ENCODE assay signal across 7 mouse cellular contexts in the genomic region with DNA sequence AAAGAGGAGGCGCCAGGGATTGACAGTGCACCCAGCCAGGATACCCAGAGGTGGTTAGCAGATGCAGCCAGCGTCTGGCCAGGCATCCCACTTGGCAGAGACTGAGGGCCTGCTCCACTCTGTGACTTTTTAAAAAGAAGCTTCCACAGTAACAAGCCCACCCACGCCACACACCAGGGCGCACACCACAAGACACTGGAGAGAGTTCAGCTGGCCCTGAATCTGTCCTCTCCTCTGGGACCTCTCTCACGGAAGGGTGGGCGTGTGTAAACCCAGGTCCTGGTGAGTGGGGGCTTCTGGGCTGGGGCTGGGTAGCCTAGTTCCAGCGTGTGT. TPM values are rescaled to one million over a fixed set of nuclear protein-coding genes. Genes with fewer than 3 reads are reported as not detected.
A peak's percentile ranks its signal among the peaks of the same experiment; 100 is the strongest.
DNase-seq lines count a peak whose midpoint lies in the region; ATAC-seq lines count a peak whose summit lies in the region.

No protein-coding gene starts in this region.

- peak overlapping the region; percentile 69 for H3K9ac ChIP-seq in forebrain, embryonic 14.5 days (ENCODE audit: low read length)
- peak overlapping the region; percentile 72 for H3K9ac ChIP-seq in liver, embryonic 11.5 days (ENCODE audit: low read depth, low read length)
- H3K9ac ChIP-seq in stomach, embryonic 14.5 days (replicated peaks; ENCODE audit: low read depth, low read length) = peak overlapping the region; percentile 89

- no peaks in the 10 kb centered on the region for H3K9me3 ChIP-seq in megakaryocyte, embryonic 14.5 days
- H3K9me3 ChIP-seq in forebrain, embryonic 14.5 days (replicated peaks; ENCODE audit: control insufficient read depth, low read length) = no peaks in the 10 kb centered on the region
- no peaks in the 10 kb centered on the region for H3K9me3 ChIP-seq in liver, embryonic 11.5 days (ENCODE audit: control insufficient read depth, low read length)
- H3K9me3 ChIP-seq in stomach, embryonic 14.5 days (ENCODE audit: control insufficient read depth, low read depth, low read length) = no peaks in the 10 kb centered on the region

- peak overlapping the region; percentile 62 for H3K4me2 ChIP-seq in forebrain, embryonic 14.5 days (ENCODE audit: low read length)
- peak overlapping the region; percentile 77 for H3K4me2 ChIP-seq in liver, embryonic 11.5 days
- peak overlapping the region; percentile 74 for H3K4me2 ChIP-seq in stomach, embryonic 14.5 days (replicated peaks; ENCODE audit: low read depth, low read length)

- peak overlapping the region; percentile 92 for H3K4me3 ChIP-seq in megakaryocyte, embryonic 14.5 days (replicated peaks)
- peak overlapping the region; percentile 25; the same call in 1 of the 2 replicates for H3K4me3 ChIP-seq in forebrain, embryonic 14.5 days (ENCODE audit: low read depth, low read length)
- peak overlapping the region; percentile 60 for H3K4me3 ChIP-seq in liver, embryonic 11.5 days (ENCODE audit: low read depth, low read length)
- peak overlapping the region; percentile 60 for H3K4me3 ChIP-seq in stomach, embryonic 14.5 days (ENCODE audit: low read depth, low read length)

- peaks cover 50% of the 10 kb centered on the region for H3K27me3 ChIP-seq in megakaryocyte, embryonic 14.5 days (replicated peaks)
- no peaks in the 10 kb centered on the region; the same call in none of the 2 replicates for H3K27me3 ChIP-seq in forebrain, embryonic 14.5 days (replicated peaks; ENCODE audit: control insufficient read depth, insufficient read depth, low read length)
- H3K27me3 ChIP-seq in liver, embryonic 11.5 days (replicated peaks; ENCODE audit: control insufficient read depth, insufficient read depth, low read length) = no peaks in the 10 kb centered on the region
- no peaks in the 10 kb centered on the region for H3K27me3 ChIP-seq in stomach, embryonic 14.5 days (ENCODE audit: control insufficient read depth, insufficient read depth, low read length)

- no peak for DNase-seq in forebrain, embryonic 14.5 days (ENCODE audit: low spot score)
- no peak for DNase-seq in liver, embryonic 11.5 days (ENCODE audit: low spot score)
- no peak for DNase-seq in cerebellum, postnatal 10 days
- no peak for DNase-seq in Muller cell, postnatal 12 days (ENCODE audit: inconsistent ontology term)

- ATAC-seq in megakaryocyte, adult 5-6 weeks (ENCODE audit: poor library complexity, severe bottlenecking) = no peak
- ATAC-seq in forebrain, embryonic 14.5 days = peak; percentile 25; the same call in 1 of the 2 replicates
- ATAC-seq in liver, embryonic 11.5 days (replicated peaks; ENCODE audit: low FRiP score) = peak; percentile 21
- ATAC-seq in stomach, embryonic 14.5 days (ENCODE audit: insufficient number of reproducible peaks, insufficient read depth, low FRiP score, low read depth) = no peak

- H3K27ac ChIP-seq in forebrain, embryonic 14.5 days (ENCODE audit: low read depth, low read length) = no peak overlapping the region
- peak overlapping the region; percentile 62; the same call in 1 of the 2 replicates for H3K27ac ChIP-seq in liver, embryonic 11.5 days (ENCODE audit: low read depth, low read length)
- peak overlapping the region; percentile 83; the same call in 1 of the 2 replicates for H3K27ac ChIP-seq in stomach, embryonic 14.5 days (ENCODE audit: low read length)

- H3K4me1 ChIP-seq in megakaryocyte, embryonic 14.5 days = peaks cover 27% of the 10 kb centered on the region
- H3K4me1 ChIP-seq in forebrain, embryonic 14.5 days (ENCODE audit: control insufficient read depth, insufficient read depth, low read length) = peaks cover 7% of the 10 kb centered on the region
- H3K4me1 ChIP-seq in liver, embryonic 11.5 days (replicated peaks; ENCODE audit: control insufficient read depth, insufficient read depth, low read length) = peaks cover 15% of the 10 kb centered on the region
- H3K4me1 ChIP-seq in stomach, embryonic 14.5 days (ENCODE audit: control insufficient read depth, insufficient read depth, low read length) = peaks cover 24% of the 10 kb centered on the region; the same call in 1 of the 2 replicates

- peaks cover 29% of the 10 kb centered on the region for H3K36me3 ChIP-seq in megakaryocyte, embryonic 14.5 days (replicated peaks; ENCODE audit: low read length)
- no peaks in the 10 kb centered on the region for H3K36me3 ChIP-seq in forebrain, embryonic 14.5 days (ENCODE audit: control insufficient read depth, insufficient read depth, low read length)
- no peaks in the 10 kb centered on the region; the same call in 1 of the 2 replicates for H3K36me3 ChIP-seq in liver, embryonic 11.5 days (ENCODE audit: control insufficient read depth, insufficient read depth, low read length)
- peaks cover 9% of the 10 kb centered on the region; the same call in 1 of the 2 replicates for H3K36me3 ChIP-seq in stomach, embryonic 14.5 days (ENCODE audit: control insufficient read depth, insufficient read depth, low read length)

- WGBS in forebrain, embryonic 14.5 days = 59% methylated on average over 7 of the region's 7 CpGs
- WGBS in liver, embryonic 11.5 days = 58% methylated on average over 7 of the region's 7 CpGs
- WGBS in stomach, embryonic 14.5 days = 54% methylated on average over 7 of the region's 7 CpGs

RNA-seq across cellular contexts. Expression of gene Ltbr, which starts 0.5 kb away (rescaled TPM):
- polyA plus RNA-seq in megakaryocyte, embryonic 14.5 days (2012; ENCODE audit: insufficient read depth, low replicate concordance) = 41.9 and 48.8 TPM in 2 replicates
- 30.0 and 30.6 TPM in 2 replicates for total RNA-seq in megakaryocyte, adult 5-6 weeks (2015)
- total RNA-seq in megakaryocyte, adult 5-6 weeks (2017) = 57.1 and 59.9 TPM in 2 replicates
- polyA plus RNA-seq in forebrain, embryonic 14.5 days (2014; fragmentation: Nextera tagmentation; extraction: Ambion mirVana) = 10.8 and 12.9 TPM in 2 replicates
- 30.1 and 34.7 TPM in 2 replicates for polyA plus RNA-seq in liver, embryonic 11.5 days (2014; fragmentation: Nextera tagmentation; extraction: Ambion mirVana)
- 55.1 and 62.6 TPM in 2 replicates for polyA plus RNA-seq in stomach, embryonic 14.5 days (2014; fragmentation: Nextera tagmentation; extraction: Ambion mirVana)

RNA-seq across cellular contexts. Expression of gene Scnn1a, which starts 6.3 kb away (rescaled TPM):
- 0.39 TPM in 1 of 2 replicates, not detected in the other for polyA plus RNA-seq in megakaryocyte, embryonic 14.5 days (2012; ENCODE audit: insufficient read depth, low replicate concordance)
- 9.0 and 9.5 TPM in 2 replicates for total RNA-seq in megakaryocyte, adult 5-6 weeks (2015)
- 0.99 and 1.6 TPM in 2 replicates for total RNA-seq in megakaryocyte, adult 5-6 weeks (2017)
- 0.29 and 0.37 TPM in 2 replicates for polyA plus RNA-seq in forebrain, embryonic 14.5 days (2014; fragmentation: Nextera tagmentation; extraction: Ambion mirVana)
- polyA plus RNA-seq in liver, embryonic 11.5 days (2014; fragmentation: Nextera tagmentation; extraction: Ambion mirVana) = 0.55 and 0.74 TPM in 2 replicates
- polyA plus RNA-seq in stomach, embryonic 14.5 days (2014; fragmentation: Nextera tagmentation; extraction: Ambion mirVana) = 1.3 and 2.6 TPM in 2 replicates

RNA-seq across cellular contexts. Expression of gene Tuba3a, which starts 28.4 kb away (rescaled TPM):
- polyA plus RNA-seq in megakaryocyte, embryonic 14.5 days (2012; ENCODE audit: insufficient read depth, low replicate concordance) = not detected in 2 replicates
- total RNA-seq in megakaryocyte, adult 5-6 weeks (2015) = not detected in 2 replicates
- total RNA-seq in megakaryocyte, adult 5-6 weeks (2017) = not detected in 2 replicates
- 0.15 TPM in 1 of 2 replicates, not detected in the other for polyA plus RNA-seq in forebrain, embryonic 14.5 days (2014; fragmentation: Nextera tagmentation; extraction: Ambion mirVana)
- polyA plus RNA-seq in liver, embryonic 11.5 days (2014; fragmentation: Nextera tagmentation; extraction: Ambion mirVana) = 0.12 TPM in 1 of 2 replicates, not detected in the other
- 0.17 TPM in 1 of 2 replicates, not detected in the other for polyA plus RNA-seq in stomach, embryonic 14.5 days (2014; fragmentation: Nextera tagmentation; extraction: Ambion mirVana)

RNA-seq across cellular contexts. Expression of gene Tnfrsf1a, which starts 35.0 kb away (rescaled TPM):
- 10.1 and 63.6 TPM in 2 replicates for polyA plus RNA-seq in megakaryocyte, embryonic 14.5 days (2012; ENCODE audit: insufficient read depth, low replicate concordance)
- 96.4 and 101 TPM in 2 replicates for total RNA-seq in megakaryocyte, adult 5-6 weeks (2015)
- total RNA-seq in megakaryocyte, adult 5-6 weeks (2017) = 90.2 and 116 TPM in 2 replicates
- polyA plus RNA-seq in forebrain, embryonic 14.5 days (2014; fragmentation: Nextera tagmentation; extraction: Ambion mirVana) = 14.2 and 16.2 TPM in 2 replicates
- 37.0 and 38.0 TPM in 2 replicates for polyA plus RNA-seq in liver, embryonic 11.5 days (2014; fragmentation: Nextera tagmentation; extraction: Ambion mirVana)
- 64.2 and 69.9 TPM in 2 replicates for polyA plus RNA-seq in stomach, embryonic 14.5 days (2014; fragmentation: Nextera tagmentation; extraction: Ambion mirVana)

Comparison
In these comparisons a context has a peak if more than half of its experiments do, and no peak if none do; other contexts are left out.
1. H3K4me3 ChIP-seq: peak in every context shown above with its lines; median percentile 92 in megakaryocyte, embryonic 14.5 days; 60 in liver, embryonic 11.5 days; 60 in stomach, embryonic 14.5 days; 25 in forebrain, embryonic 14.5 days.
2. ATAC-seq: peak in forebrain, embryonic 14.5 days (single experiment) and liver, embryonic 11.5 days (single experiment); none in megakaryocyte, adult 5-6 weeks (single experiment) and stomach, embryonic 14.5 days (single experiment).
3. Peak in every context shown above with its lines, with median percentiles within 50 percentile points of each other: H3K4me2 ChIP-seq and H3K9ac ChIP-seq.